Mouse (Mus musculus): Measurements from ENCODE around the gene Abcf2. TPM values are rescaled to one million over a fixed set of nuclear protein-coding genes. Genes with fewer than 3 reads are reported as not detected.

The Abcf2 gene
- polyA plus RNA-seq (2012; rRNA removed) = 27.4 and 28.4 TPM in 2 replicates

GRCm38 (mm10) chr5:24577183-24577929 lies at the start of gene Abcf2:
Abcf2 (minus strand) TSS chr5:24577467.

GRCm38 (mm10) chr5:24623986-24624821 lies 46.9 kb upstream of the Abcf2 start, which contains the start of gene Smarcd3:
Smarcd3 (minus strand) TSS chr5:24624411.

GRCm38 (mm10) chr5:24586547-24587199 lies 9.4 kb upstream of the Abcf2 start, which contains the start of gene Chpf2:
Chpf2 (plus strand) TSS chr5:24586741.

GRCm38 (mm10) chr5:24556709-24557108 lies 20.6 kb downstream of the Abcf2 start, which contains the start of gene 4931409K22Rik:
4931409K22Rik (minus strand) TSS chr5:24556809.

GRCm38 (mm10) chr5:24540387-24541143 lies 36.7 kb downstream of the Abcf2 start, which contains the start of gene Asb10:
Asb10 (minus strand) TSS chr5:24540978.

DNA sequence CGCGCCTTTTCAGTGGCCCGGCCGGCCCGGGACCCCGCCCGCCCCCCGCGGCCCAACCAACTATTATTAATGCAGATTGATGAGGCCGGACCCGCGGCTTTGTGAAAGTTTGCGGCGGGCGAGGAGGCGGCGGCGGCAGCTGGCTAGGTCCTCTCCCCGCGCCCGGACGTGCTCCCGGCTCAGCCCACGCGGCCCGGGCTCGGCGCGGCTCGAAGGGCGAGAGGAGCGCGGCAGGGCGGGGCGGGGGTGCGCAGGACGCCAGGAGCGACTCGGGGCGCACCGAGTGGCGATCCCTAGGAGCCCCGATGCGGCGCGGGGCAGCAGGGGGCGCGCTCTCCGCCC lies 50.4 kb downstream of the Abcf2 start, which contains the start of gene Gbx1:
Gbx1 (minus strand) TSS at position 314 of the 342 bp plus-strand sequence.

Other genes with a start within 250 kb of the Abcf2 start
- 26.9 and 37.0 TPM in 2 replicates for gene Kcnh2, start 225.9 kb downstream of the Abcf2 start, polyA plus RNA-seq (2012; rRNA removed)
- gene Nos3, start 212.7 kb downstream of the Abcf2 start, polyA plus RNA-seq (2012; rRNA removed) = 4.6 TPM in 2 replicates
- gene Atg9b, start 185.3 kb downstream of the Abcf2 start, polyA plus RNA-seq (2012; rRNA removed) = 15.6 and 34.2 TPM in 2 replicates
- 44.2 and 47.3 TPM in 2 replicates for gene Abcb8, start 183.8 kb downstream of the Abcf2 start, polyA plus RNA-seq (2012; rRNA removed)
- 0.09 and 0.21 TPM in 2 replicates for gene Asic3, start 164.1 kb downstream of the Abcf2 start, polyA plus RNA-seq (2012; rRNA removed)
- gene Cdk5, start 153.9 kb downstream of the Abcf2 start, polyA plus RNA-seq (2012; rRNA removed) = 39.9 and 41.2 TPM in 2 replicates
- 175 and 193 TPM in 2 replicates for gene Slc4a2, start 153.6 kb downstream of the Abcf2 start, polyA plus RNA-seq (2012; rRNA removed)
- gene Fastk, start 132.2 kb downstream of the Abcf2 start, polyA plus RNA-seq (2012; rRNA removed) = 162 and 182 TPM in 2 replicates
- 49.2 and 79.9 TPM in 2 replicates for gene Tmub1, start 129.6 kb downstream of the Abcf2 start, polyA plus RNA-seq (2012; rRNA removed)
- 46.6 and 48.4 TPM in 2 replicates for gene Agap3, start 125.3 kb downstream of the Abcf2 start, polyA plus RNA-seq (2012; rRNA removed)
- not detected in 2 replicates for gene Gbx1, start 50.3 kb downstream of the Abcf2 start, polyA plus RNA-seq (2012; rRNA removed)
- gene Asb10, start 36.5 kb downstream of the Abcf2 start, polyA plus RNA-seq (2012; rRNA removed) = 1.7 TPM in 2 replicates
- not detected in 2 replicates for gene 4931409K22Rik, start 20.7 kb downstream of the Abcf2 start, polyA plus RNA-seq (2012; rRNA removed)
- 26.1 and 27.7 TPM in 2 replicates for gene Chpf2, start 9.3 kb upstream of the Abcf2 start, polyA plus RNA-seq (2012; rRNA removed)
- 39.3 and 74.8 TPM in 2 replicates for gene Smarcd3, start 46.9 kb upstream of the Abcf2 start, polyA plus RNA-seq (2012; rRNA removed)
- 15.9 and 19.1 TPM in 2 replicates for gene Nub1, start 108.1 kb upstream of the Abcf2 start, polyA plus RNA-seq (2012; rRNA removed)
- gene Wdr86, start 153.3 kb upstream of the Abcf2 start, polyA plus RNA-seq (2012; rRNA removed) = 0.51 and 0.68 TPM in 2 replicates
- not detected in 2 replicates for gene Crygn, start 180.5 kb upstream of the Abcf2 start, polyA plus RNA-seq (2012; rRNA removed)